Mouse (Mus musculus) spleen, postnatal 0 days (tissue): ENCODE measurements around the gene Pla2g3. TPM values are rescaled to one million over a fixed set of nuclear protein-coding genes. Genes with fewer than 3 reads are reported as not detected.

ENCODE experiments used
- polyA plus RNA-seq: library from polyadenylated mRNA; unstranded; fragments of >200 nt; fragmentation: Nextera tagmentation; extraction: Ambion mirVana; gene quantifications from 2 replicates; pipeline ENCODE4 v1.2.1, GENCODE M21; 2015

Pla2g3 gene
- 0.22 TPM in 2 replicates for polyA plus RNA-seq

GRCm38 (mm10) chr11:3487952-3488570 lies at the start of gene Pla2g3:
Gene Pla2g3 (plus strand): TSS chr11:3488284.

GRCm38 (mm10) chr11:3452167-3452639 lies 35.9 kb upstream of the Pla2g3 start, which contains the start of gene Rnf185:
Gene Rnf185 (minus strand): TSS chr11:3452363.

DNA sequence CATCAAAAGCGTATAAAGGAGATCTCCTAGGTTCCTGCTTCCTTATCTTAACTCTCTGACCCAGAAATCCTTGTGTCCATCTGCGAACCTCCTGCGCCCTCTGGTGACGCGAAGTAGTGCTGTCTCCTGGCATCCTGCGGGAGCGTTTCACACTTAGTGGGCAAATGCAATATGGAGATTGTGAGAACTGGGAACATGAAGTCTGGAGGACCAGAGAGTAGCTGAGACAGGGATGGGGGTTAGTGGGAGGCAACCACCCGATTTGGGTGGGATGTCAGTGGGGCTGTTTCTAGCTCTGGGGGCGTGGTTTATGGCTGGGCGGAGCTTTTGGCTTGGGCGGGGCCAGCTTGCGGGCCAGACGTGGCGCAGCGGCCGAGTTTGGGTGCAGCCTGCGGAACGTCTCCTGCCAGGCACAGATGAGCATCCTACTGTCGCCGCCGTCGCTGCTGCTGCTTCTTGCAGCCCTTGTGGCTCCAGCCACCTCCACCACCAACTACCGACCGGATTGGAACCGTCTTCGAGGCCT lies 26.5 kb downstream of the Pla2g3 start, which contains the start of gene Selenom:
Selenom (plus strand) TSS at position 156 of the 526 bp plus-strand sequence.

GRCm38 (mm10) chr11:3540451-3541085 lies 52.5 kb downstream of the Pla2g3 start, which contains the start of gene Smtn:
Gene Smtn (minus strand): TSS chr11:3540612.

Other genes with a start within 250 kb of the Pla2g3 start
- gene Drg1, start 221.9 kb upstream of the Pla2g3 start, polyA plus RNA-seq: 130 and 132 TPM in 2 replicates
- 21.2 and 22.8 TPM in 2 replicates for gene Patz1, start 199.4 kb upstream of the Pla2g3 start, polyA plus RNA-seq
- 8.5 and 9.0 TPM in 2 replicates for gene Pik3ip1, start 157.9 kb upstream of the Pla2g3 start, polyA plus RNA-seq
- 23.6 and 26.8 TPM in 2 replicates for gene Limk2, start 79.1 kb upstream of the Pla2g3 start, polyA plus RNA-seq
- 6.1 and 9.4 TPM in 2 replicates for gene Rnf185, start 35.9 kb upstream of the Pla2g3 start, polyA plus RNA-seq
- 1.5 and 2.2 TPM in 2 replicates for gene Inpp5j, start 16.5 kb downstream of the Pla2g3 start, polyA plus RNA-seq
- 40.3 and 50.7 TPM in 2 replicates for gene Selenom, start 26.4 kb downstream of the Pla2g3 start, polyA plus RNA-seq
- 17.0 and 18.6 TPM in 2 replicates for gene Smtn, start 52.3 kb downstream of the Pla2g3 start, polyA plus RNA-seq
- 8.2 and 8.3 TPM in 2 replicates for gene Morc2a, start 160.9 kb downstream of the Pla2g3 start, polyA plus RNA-seq